Mouse (Mus musculus): ENCODE measurements around the gene Agpat4. TPM values are rescaled to one million over a fixed set of nuclear protein-coding genes. Genes with fewer than 3 reads are reported as not detected.
A peak's percentile ranks its signal among the peaks of the same experiment; 100 is the strongest.

The Agpat4 gene
- polyA plus RNA-seq, 1 experiment from 2014 or later = 17.7 TPM

- 92% methylated on average over 8 of the region's 8 CpGs for WGBS
These were observed 144.3 kb downstream of the Agpat4 start for GRCm38 (mm10) chr17:12262851-12263250.

GRCm38 (mm10) chr17:12263787-12264186 is 145.3 kb downstream of the Agpat4 start:
- H3K9ac ChIP-seq (ENCODE audit: low read length) = no peak overlapping the region
- no peak overlapping the region for H3K4me3 ChIP-seq (ENCODE audit: low read depth, low read length)
- no peak for ATAC-seq (replicated peaks; ENCODE audit: low FRiP score, low TSS enrichment, low read depth)
- WGBS = 76% methylated on average over 13 of the region's 13 CpGs
- peaks cover 20% of the 10 kb centered on the region for H3K36me3 ChIP-seq (ENCODE audit: control insufficient read depth, insufficient read depth, low read length)
- H3K27ac ChIP-seq (ENCODE audit: low read depth) = no peak overlapping the region
- H3K4me1 ChIP-seq (replicated peaks; ENCODE audit: control insufficient read depth, insufficient read depth, low read length) = peaks cover 5% of the 10 kb centered on the region
- H3K4me2 ChIP-seq (ENCODE audit: low read length) = no peak overlapping the region
- no peak for DNase-seq (ENCODE audit: low spot score)
- H3K27me3 ChIP-seq (replicated peaks; ENCODE audit: control insufficient read depth, insufficient read depth, low read length) = no peaks in the 10 kb centered on the region
- H3K9me3 ChIP-seq (ENCODE audit: control insufficient read depth, low read length) = no peaks in the 10 kb centered on the region

More at GRCm38 (mm10) chr17:12262851-12263250, 144.3 kb downstream of the Agpat4 start:
- no peaks in the 10 kb centered on the region for H3K27me3 ChIP-seq (replicated peaks; ENCODE audit: control insufficient read depth, insufficient read depth, low read length)
- H3K4me1 ChIP-seq (replicated peaks; ENCODE audit: control insufficient read depth, insufficient read depth, low read length) = peaks cover 5% of the 10 kb centered on the region
- no peak overlapping the region for H3K4me2 ChIP-seq (ENCODE audit: low read length)
- no peak overlapping the region for H3K27ac ChIP-seq (ENCODE audit: low read depth)
- DNase-seq (ENCODE audit: low spot score) = no peak
- no peak for ATAC-seq (replicated peaks; ENCODE audit: low FRiP score, low TSS enrichment, low read depth)
- no peaks in the 10 kb centered on the region for H3K9me3 ChIP-seq (ENCODE audit: control insufficient read depth, low read length)
- no peak overlapping the region for H3K4me3 ChIP-seq (ENCODE audit: low read depth, low read length)
- H3K36me3 ChIP-seq (ENCODE audit: control insufficient read depth, insufficient read depth, low read length) = peaks cover 24% of the 10 kb centered on the region
- no peak overlapping the region for H3K9ac ChIP-seq (ENCODE audit: low read length)

GRCm38 (mm10) chr17:12264293-12264692 is 145.8 kb downstream of the Agpat4 start:
- DNase-seq (ENCODE audit: low spot score) = no peak
- no peak overlapping the region for H3K9ac ChIP-seq (ENCODE audit: low read length)
- H3K27ac ChIP-seq (ENCODE audit: low read depth) = no peak overlapping the region
- H3K36me3 ChIP-seq (ENCODE audit: control insufficient read depth, insufficient read depth, low read length) = peaks cover 20% of the 10 kb centered on the region
- H3K4me1 ChIP-seq (replicated peaks; ENCODE audit: control insufficient read depth, insufficient read depth, low read length) = peaks cover 5% of the 10 kb centered on the region
- no peaks in the 10 kb centered on the region for H3K27me3 ChIP-seq (replicated peaks; ENCODE audit: control insufficient read depth, insufficient read depth, low read length)
- no peak overlapping the region for H3K4me2 ChIP-seq (ENCODE audit: low read length)
- no peaks in the 10 kb centered on the region for H3K9me3 ChIP-seq (ENCODE audit: control insufficient read depth, low read length)
- H3K4me3 ChIP-seq (ENCODE audit: low read depth, low read length) = no peak overlapping the region
- no peak for ATAC-seq (replicated peaks; ENCODE audit: low FRiP score, low TSS enrichment, low read depth)
- WGBS = 95% methylated on average over 3 of the region's 3 CpGs

GRCm38 (mm10) chr17:12265969-12266925 is 147.7 kb downstream of the Agpat4 start:
- WGBS = 61% methylated on average over 21 of the region's 21 CpGs
- Histone ChIP-seq H3K9ac (ENCODE audit: low read length) (no peak overlapping the region), H3K27ac (ENCODE audit: low read depth) (0 out of 2 replicates have a peak overlapping the region, but pooled peaks have one; percentile 6), H3K36me3 (ENCODE audit: control insufficient read depth, insufficient read depth, low read length) (peaks cover 26% of the 10 kb centered on the region), H3K4me1 (replicated peaks; ENCODE audit: control insufficient read depth, insufficient read depth, low read length) (peaks cover 5% of the 10 kb centered on the region), H3K4me3 (ENCODE audit: low read depth, low read length) (no peak overlapping the region), H3K4me2 (ENCODE audit: low read length) (no peak overlapping the region), H3K27me3 (replicated peaks; ENCODE audit: control insufficient read depth, insufficient read depth, low read length) (no peaks in the 10 kb centered on the region), H3K9me3 (ENCODE audit: control insufficient read depth, low read length) (no peaks in the 10 kb centered on the region)
- no peak for DNase-seq (ENCODE audit: low spot score)
- ATAC-seq (replicated peaks; ENCODE audit: low FRiP score, low TSS enrichment, low read depth) = 0 out of 2 replicates have a peak, but pooled peaks have one; percentile 71

- 73% methylated on average over 4 of the region's 4 CpGs for WGBS
- no peak for ATAC-seq (replicated peaks; ENCODE audit: low FRiP score, low TSS enrichment, low read depth)
- Histone ChIP-seq H3K4me1 (replicated peaks; ENCODE audit: control insufficient read depth, insufficient read depth, low read length) (peaks cover 5% of the 10 kb centered on the region), H3K9me3 (ENCODE audit: control insufficient read depth, low read length) (no peaks in the 10 kb centered on the region), H3K4me2 (ENCODE audit: low read length) (no peak overlapping the region), H3K9ac (ENCODE audit: low read length) (no peak overlapping the region), H3K27me3 (replicated peaks; ENCODE audit: control insufficient read depth, insufficient read depth, low read length) (no peaks in the 10 kb centered on the region), H3K36me3 (ENCODE audit: control insufficient read depth, insufficient read depth, low read length) (peaks cover 36% of the 10 kb centered on the region), H3K27ac (ENCODE audit: low read depth) (no peak overlapping the region), H3K4me3 (ENCODE audit: low read depth, low read length) (no peak overlapping the region)
- DNase-seq (ENCODE audit: low spot score) = no peak
These were observed 149.6 kb downstream of the Agpat4 start for GRCm38 (mm10) chr17:12268091-12268490.

- Histone ChIP-seq H3K4me3 (ENCODE audit: low read depth, low read length) (no peak overlapping the region), H3K9me3 (ENCODE audit: control insufficient read depth, low read length) (no peaks in the 10 kb centered on the region), H3K4me1 (replicated peaks; ENCODE audit: control insufficient read depth, insufficient read depth, low read length) (peaks cover 5% of the 10 kb centered on the region), H3K4me2 (ENCODE audit: low read length) (no peak overlapping the region), H3K9ac (ENCODE audit: low read length) (no peak overlapping the region), H3K27ac (ENCODE audit: low read depth) (no peak overlapping the region), H3K27me3 (replicated peaks; ENCODE audit: control insufficient read depth, insufficient read depth, low read length) (no peaks in the 10 kb centered on the region), H3K36me3 (ENCODE audit: control insufficient read depth, insufficient read depth, low read length) (peaks cover 32% of the 10 kb centered on the region)
- WGBS = 82% methylated on average over 10 of the region's 10 CpGs
- no peak for DNase-seq (ENCODE audit: low spot score)
- no peak for ATAC-seq (replicated peaks; ENCODE audit: low FRiP score, low TSS enrichment, low read depth)
These were observed 150.0 kb downstream of the Agpat4 start for GRCm38 (mm10) chr17:12268538-12268937.

Other genes starting within 250 kb of the Agpat4 start
- 42.6 and 46.8 TPM in 2 replicates for gene Map3k4, start 200.1 kb downstream of the Agpat4 start, polyA plus RNA-seq (2014; fragmentation: Nextera tagmentation; extraction: Ambion mirVana)

Measured in intestine, embryonic 14.5 days (tissue).